Mouse (Mus musculus): ENCODE results near the gene Arfgef3. TPM values are rescaled to one million over a fixed set of nuclear protein-coding genes. Genes with fewer than 3 reads are reported as not detected.

Gene Arfgef3
- polyA plus RNA-seq, 1 experiment = 6.3 TPM

DNA sequence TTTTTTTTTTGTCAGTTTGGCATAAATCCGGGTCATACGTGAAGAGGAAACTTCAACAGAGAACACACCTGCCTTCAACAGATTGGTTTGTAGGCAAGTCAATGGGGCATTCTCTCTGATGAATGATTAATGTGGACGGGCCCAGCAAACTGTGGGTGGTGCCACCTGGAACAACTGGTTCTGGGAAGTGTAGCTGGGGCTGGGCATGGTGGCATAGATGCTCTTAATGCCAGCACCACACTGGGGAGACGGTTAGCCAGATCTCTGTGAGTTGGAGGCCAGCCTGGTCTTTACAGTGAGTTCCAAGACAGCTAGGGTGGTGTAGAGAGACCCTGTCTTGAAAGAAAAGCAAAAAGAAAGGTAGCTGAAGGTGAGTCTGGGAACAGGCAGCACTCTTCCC is 196.4 kb downstream of the Arfgef3 start:
- no peak for TF ChIP-seq CTCF (IDR thresholded peaks at IDR 0.05; ENCODE audit: control insufficient read depth, insufficient read depth, insufficient replicate concordance, low read depth, low read length)
- no peak for TF ChIP-seq POLR2A (IDR thresholded peaks at IDR 0.05; ENCODE audit: control insufficient read depth, low read depth, low read length)
- peaks cover 6% of the 10 kb centered on the region for H3K4me1 ChIP-seq (ENCODE audit: control insufficient read depth, insufficient read depth, low read length)
- H3K36me3 ChIP-seq (ENCODE audit: control insufficient read depth, insufficient read depth, low read length) = no peaks in the 10 kb centered on the region
- no peaks in the 10 kb centered on the region for H3K27me3 ChIP-seq (ENCODE audit: control insufficient read depth, insufficient read depth, low read length)
- H3K4me3 ChIP-seq (ENCODE audit: control insufficient read depth, low read depth, low read length) = no peak overlapping the region
- no peak overlapping the region for H3K27ac ChIP-seq (ENCODE audit: control insufficient read depth, insufficient read depth, low read depth, low read length)

DNA sequence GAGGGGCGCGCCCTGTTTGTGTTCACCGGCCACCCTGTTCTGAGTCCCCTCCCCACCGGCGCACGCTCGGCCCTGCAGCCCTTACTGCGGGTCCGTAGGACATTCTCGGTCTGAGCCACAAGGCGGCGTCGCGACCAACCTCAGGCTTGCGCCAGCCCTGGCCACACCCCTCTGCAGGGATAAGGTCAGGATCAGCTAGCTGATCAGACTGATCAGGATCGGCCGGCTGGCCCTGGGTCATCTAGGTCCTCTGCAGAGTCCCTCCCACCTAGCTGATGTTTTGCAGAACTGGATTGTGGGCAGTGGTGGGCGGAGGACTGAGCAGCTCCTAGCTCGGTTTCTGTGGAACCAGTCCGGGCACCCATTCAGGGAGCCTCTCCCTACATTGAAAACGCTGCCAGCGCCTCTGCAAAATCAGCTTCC is 197.9 kb downstream of the Arfgef3 start, which contains the start of gene Hebp2:
Gene Hebp2, minus strand, starts transcription at position 264 of the 423 bp plus-strand sequence.
- Histone ChIP-seq H3K4me3 (ENCODE audit: control insufficient read depth, low read depth, low read length) (peak within 1 kb of the TSS; percentile 69), H3K27ac (ENCODE audit: control insufficient read depth, insufficient read depth, low read depth, low read length) (peak within 1 kb of the TSS; percentile 33), H3K27me3 (ENCODE audit: control insufficient read depth, insufficient read depth, low read length) (no peaks in the 10 kb centered on the region), H3K36me3 (ENCODE audit: control insufficient read depth, insufficient read depth, low read length) (no peaks in the 10 kb centered on the region), H3K4me1 (ENCODE audit: control insufficient read depth, insufficient read depth, low read length) (peaks cover 6% of the 10 kb centered on the region)
- no peak for TF ChIP-seq POLR2A (IDR thresholded peaks at IDR 0.05; ENCODE audit: control insufficient read depth, low read depth, low read length)
- TF ChIP-seq CTCF (IDR thresholded peaks at IDR 0.05; ENCODE audit: control insufficient read depth, insufficient read depth, insufficient replicate concordance, low read depth, low read length) = peak; percentile 59; the same call in 1 of the 2 replicates

DNA sequence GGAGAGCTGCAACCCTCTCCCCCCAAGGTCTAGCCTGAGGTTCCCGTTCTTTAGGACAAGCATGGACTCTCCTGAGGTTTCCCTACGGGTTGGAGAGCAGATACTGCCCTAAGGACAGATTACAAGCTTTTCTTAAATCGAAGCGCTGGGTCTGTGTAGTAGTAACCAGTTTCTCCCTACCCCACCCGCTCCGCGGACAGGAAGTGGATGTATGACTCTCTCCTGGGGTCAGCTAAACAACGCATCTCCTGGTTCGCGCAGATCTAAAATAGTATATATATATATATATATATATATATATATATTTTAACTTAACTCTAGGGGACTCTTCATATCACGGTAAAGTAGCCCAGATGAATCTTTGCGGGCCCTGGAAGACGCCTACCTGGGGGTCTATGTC is 198.4 kb downstream of the Arfgef3 start:
- TF ChIP-seq POLR2A (IDR thresholded peaks at IDR 0.05; ENCODE audit: control insufficient read depth, low read depth, low read length) = no peak
- TF ChIP-seq CTCF (IDR thresholded peaks at IDR 0.05; ENCODE audit: control insufficient read depth, insufficient read depth, insufficient replicate concordance, low read depth, low read length) = no peak
- peak overlapping the region; percentile 69 for H3K4me3 ChIP-seq (ENCODE audit: control insufficient read depth, low read depth, low read length)
- peak overlapping the region; percentile 33 for H3K27ac ChIP-seq (ENCODE audit: control insufficient read depth, insufficient read depth, low read depth, low read length)
- H3K4me1 ChIP-seq (ENCODE audit: control insufficient read depth, insufficient read depth, low read length) = peaks cover 6% of the 10 kb centered on the region
- H3K27me3 ChIP-seq (ENCODE audit: control insufficient read depth, insufficient read depth, low read length) = no peaks in the 10 kb centered on the region
- no peaks in the 10 kb centered on the region for H3K36me3 ChIP-seq (ENCODE audit: control insufficient read depth, insufficient read depth, low read length)

GRCm38 (mm10) chr10:18536889-18537288 is 206.9 kb downstream of the Arfgef3 start:
- H3K27me3 ChIP-seq (ENCODE audit: control insufficient read depth, insufficient read depth, low read length) = no peaks in the 10 kb centered on the region
- TF ChIP-seq POLR2A (IDR thresholded peaks at IDR 0.05; ENCODE audit: control insufficient read depth, low read depth, low read length) (no peak), CTCF (IDR thresholded peaks at IDR 0.05; ENCODE audit: control insufficient read depth, insufficient read depth, insufficient replicate concordance, low read depth, low read length) (no peak)

GRCm38 (mm10) chr10:18532293-18532692 is 211.5 kb downstream of the Arfgef3 start:
- Histone ChIP-seq H3K27ac (ENCODE audit: control insufficient read depth, insufficient read depth, low read depth, low read length) (no peak overlapping the region), H3K27me3 (ENCODE audit: control insufficient read depth, insufficient read depth, low read length) (no peaks in the 10 kb centered on the region), H3K4me3 (ENCODE audit: control insufficient read depth, low read depth, low read length) (peak overlapping the region; percentile 45), H3K36me3 (ENCODE audit: control insufficient read depth, insufficient read depth, low read length) (no peaks in the 10 kb centered on the region), H3K4me1 (ENCODE audit: control insufficient read depth, insufficient read depth, low read length) (peaks cover 7% of the 10 kb centered on the region)
- TF ChIP-seq POLR2A (IDR thresholded peaks at IDR 0.05; ENCODE audit: control insufficient read depth, low read depth, low read length) (no peak), CTCF (IDR thresholded peaks at IDR 0.05; ENCODE audit: control insufficient read depth, insufficient read depth, insufficient replicate concordance, low read depth, low read length) (no peak)

More at GRCm38 (mm10) chr10:18536889-18537288, 206.9 kb downstream of the Arfgef3 start:
- no peak overlapping the region for H3K4me3 ChIP-seq (ENCODE audit: control insufficient read depth, low read depth, low read length)
- no peak overlapping the region for H3K27ac ChIP-seq (ENCODE audit: control insufficient read depth, insufficient read depth, low read depth, low read length)
- no peaks in the 10 kb centered on the region for H3K36me3 ChIP-seq (ENCODE audit: control insufficient read depth, insufficient read depth, low read length)
- H3K4me1 ChIP-seq (ENCODE audit: control insufficient read depth, insufficient read depth, low read length) = peaks cover 4% of the 10 kb centered on the region

Other genes with a start within 250 kb of the Arfgef3 start
- gene Hebp2, start 197.9 kb downstream of the Arfgef3 start, polyA plus RNA-seq (2012; rRNA removed) = 2.1 and 2.6 TPM in 2 replicates
- 9.2 and 10.5 TPM in 2 replicates for gene Gm4922, start 42.8 kb upstream of the Arfgef3 start, polyA plus RNA-seq (2012; rRNA removed)
- 1.3 and 3.9 TPM in 2 replicates for gene Perp, start 101.1 kb upstream of the Arfgef3 start, polyA plus RNA-seq (2012; rRNA removed)

Measured in testis, adult 2 months (tissue).